ENCODE assay signal across 11 mouse cellular contexts in genomic region chr16:34657983-34658382, GRCm38 (mm10). TPM values are rescaled to one million over a fixed set of nuclear protein-coding genes. Genes with fewer than 3 reads are reported as not detected.
DNase-seq lines count a peak whose midpoint lies in the region; ATAC-seq and TF ChIP-seq lines count a peak whose summit lies in the region.
"Had no signal": no experiment of that assay in that cellular context is flagged by ENCODE, and none has a peak within 500 bp of the region (broad histone marks: within the 10 kb centered on the region; RNA-seq: fewer than 3 reads in every experiment).

No protein-coding gene starts in this region.

- H3K79me2 ChIP-seq in CH12.LX (replicated peaks; ENCODE audit: control insufficient read depth, extremely low read depth, insufficient read depth, poor library complexity, severe bottlenecking) = no peaks in the 10 kb centered on the region

- no peak for TF ChIP-seq EP300 in CH12.LX (IDR thresholded peaks at IDR 0.05; ENCODE audit: low read length)

- ATAC-seq in heart, embryonic 11.5 days (replicated peaks; ENCODE audit: insufficient number of reproducible peaks, low FRiP score, low TSS enrichment) = no peak
- ATAC-seq in forebrain, embryonic 16.5 days = peak; percentile 26; the same call in 1 of the 2 replicates
- no peak for ATAC-seq in liver, embryonic 13.5 days (ENCODE audit: low read depth)

- dilution Hi-C loops in CH12.LX (cut with MboI; ENCODE audit: extremely low pct_ligation_motif_present, extremely low pct_unique_long_range_greater_than_20kb, low sequenced_read_pairs) = no loop called here

- peak overlapping the region; percentile 34 for H3K4me3 ChIP-seq in heart, embryonic 11.5 days (ENCODE audit: low read depth, low read length)
- no peak overlapping the region for H3K4me3 ChIP-seq in CH12.LX (replicated peaks in 1 of 3; ENCODE audit: low read depth in 2 of 3, low read length in 2 of 3, poor library complexity in 1 of 3)
- H3K4me3 ChIP-seq in forebrain, embryonic 16.5 days (replicated peaks; ENCODE audit: low read length) = peak overlapping the region; percentile 35
- H3K4me3 ChIP-seq in liver, embryonic 13.5 days (replicated peaks) = peak overlapping the region; percentile 39
- H3K4me3 ChIP-seq: myocyte had no signal

- peak overlapping the region; percentile 1; the same call in 1 of the 2 replicates for H3K9ac ChIP-seq in heart, embryonic 11.5 days (ENCODE audit: low read depth, low read length)
- H3K9ac ChIP-seq in CH12.LX (ENCODE audit: insufficient read depth, low read depth) = no peak overlapping the region
- no peak overlapping the region for H3K9ac ChIP-seq in forebrain, embryonic 16.5 days (replicated peaks; ENCODE audit: low read depth, low read length)
- H3K9ac ChIP-seq in liver, embryonic 13.5 days = no peak overlapping the region

- no peak for TF ChIP-seq RAD21 in CH12.LX (IDR thresholded peaks at IDR 0.05; ENCODE audit: low read depth, low read length)

- in situ Hi-C loops in CH12.LX (cut with MboI; ENCODE audit: low pct_ligation_motif_present, low pct_unique_long_range_greater_than_20kb, low sequenced_read_pairs) = no loop called here

- no peaks in the 10 kb centered on the region for H3K4me1 ChIP-seq in heart, embryonic 11.5 days (ENCODE audit: control insufficient read depth, insufficient read depth, low read length)
- no peaks in the 10 kb centered on the region for H3K4me1 ChIP-seq in CH12.LX (ENCODE audit: control insufficient read depth in 1 of 2, insufficient read depth in 2 of 2)
- peaks cover 8% of the 10 kb centered on the region for H3K4me1 ChIP-seq in forebrain, embryonic 16.5 days (replicated peaks; ENCODE audit: control insufficient read depth, insufficient read depth, low read length)
- H3K4me1 ChIP-seq in liver, embryonic 13.5 days (replicated peaks) = peaks cover 5% of the 10 kb centered on the region; the same call in 1 of the 2 replicates

- H3K36me3 ChIP-seq in heart, embryonic 11.5 days (ENCODE audit: control insufficient read depth, insufficient read depth, low read length) = no peaks in the 10 kb centered on the region
- H3K36me3 ChIP-seq in CH12.LX (replicated peaks in 1 of 2; ENCODE audit: control insufficient read depth in 1 of 2, insufficient read depth in 1 of 2, low read length in 1 of 2) = no peaks in the 10 kb centered on the region
- H3K36me3 ChIP-seq in forebrain, embryonic 16.5 days (ENCODE audit: control insufficient read depth, insufficient read depth) = no peaks in the 10 kb centered on the region
- H3K36me3 ChIP-seq in liver, embryonic 13.5 days = no peaks in the 10 kb centered on the region

- no peaks in the 10 kb centered on the region for H3K9me3 ChIP-seq in heart, embryonic 11.5 days (replicated peaks; ENCODE audit: control insufficient read depth, low read length)
- no peaks in the 10 kb centered on the region for H3K9me3 ChIP-seq in CH12.LX (replicated peaks; ENCODE audit: low read length)
- no peaks in the 10 kb centered on the region for H3K9me3 ChIP-seq in forebrain, embryonic 16.5 days (ENCODE audit: control insufficient read depth, low read length)
- H3K9me3 ChIP-seq in liver, embryonic 13.5 days (replicated peaks) = no peaks in the 10 kb centered on the region

- no peaks in the 10 kb centered on the region for H3K27me3 ChIP-seq in heart, embryonic 11.5 days (ENCODE audit: control insufficient read depth, insufficient read depth, low read length)
- peaks cover 62% of the 10 kb centered on the region for H3K27me3 ChIP-seq in CH12.LX (replicated peaks)
- no peaks in the 10 kb centered on the region for H3K27me3 ChIP-seq in forebrain, embryonic 16.5 days (replicated peaks; ENCODE audit: control insufficient read depth, insufficient read depth, low read length)
- H3K27me3 ChIP-seq in liver, embryonic 13.5 days = no peaks in the 10 kb centered on the region

- 30% methylated on average over 5 of the region's 5 CpGs for WGBS in heart, embryonic 11.5 days (ENCODE audit: insufficient replicate concordance)
- 20% methylated on average over 5 of the region's 5 CpGs for WGBS in forebrain, embryonic 16.5 days
- WGBS in liver, embryonic 13.5 days (ENCODE audit: insufficient replicate concordance) = 30% methylated on average over 5 of the region's 5 CpGs

- H3K27ac ChIP-seq in heart, embryonic 11.5 days (ENCODE audit: low read depth, low read length) = no peak overlapping the region
- H3K27ac ChIP-seq in CH12.LX (ENCODE audit: insufficient read depth, low read depth) = no peak overlapping the region
- no peak overlapping the region for H3K27ac ChIP-seq in forebrain, embryonic 16.5 days (ENCODE audit: low read length)
- H3K27ac ChIP-seq in liver, embryonic 13.5 days = no peak overlapping the region

- no peak for TF ChIP-seq CTCF in CH12.LX (conservative IDR thresholded peaks at IDR 0.05 in 1 of 2, IDR thresholded peaks at IDR 0.05 in 1 of 2; ENCODE audit: low read depth in 2 of 2, low read length in 2 of 2)

- DNase-seq in heart, adult 8-10 months (ENCODE audit: low spot score) = no peak
- DNase-seq in CH12.LX (ENCODE audit: extremely low read depth) = no peak
- DNase-seq in liver, embryonic 13.5 days = no peak
- no peak for DNase-seq in cerebellum, postnatal 14 days
- no peak for DNase-seq in cerebellum, postnatal 36 days
- DNase-seq in yolk sac, embryonic 10.5 days (ENCODE audit: low spot score) = no peak

- H3K4me2 ChIP-seq in heart, embryonic 11.5 days = peak overlapping the region; percentile 53
- H3K4me2 ChIP-seq in CH12.LX (ENCODE audit: insufficient read depth, low read depth, poor library complexity, severe bottlenecking) = peak overlapping the region; percentile 59
- peak overlapping the region; percentile 54 for H3K4me2 ChIP-seq in forebrain, embryonic 16.5 days (ENCODE audit: low read length)
- peak overlapping the region; percentile 62 for H3K4me2 ChIP-seq in liver, embryonic 13.5 days

- no peak for TF ChIP-seq POLR2A in CH12.LX (IDR thresholded peaks at IDR 0.05; ENCODE audit: low read depth, low read length)

TF ChIP-seq in CH12.LX, 34 proteins besides CTCF, POLR2A, EP300 and RAD21:
- TF ChIP-seq USF1 (IDR thresholded peaks at IDR 0.05; ENCODE audit: low read depth, low read length) (no peak), JUND (conservative IDR thresholded peaks at IDR 0.05; ENCODE audit: low read depth, low read length) (no peak), PAX5 (IDR thresholded peaks at IDR 0.05; ENCODE audit: low read length) (no peak), MEF2A (IDR thresholded peaks at IDR 0.05; ENCODE audit: borderline replicate concordance, low read depth, low read length) (no peak), MAX (IDR thresholded peaks at IDR 0.05; ENCODE audit: low read length) (no peak), USF2 (conservative IDR thresholded peaks at IDR 0.05; ENCODE audit: low read depth, low read length) (no peak), SMC3 (IDR thresholded peaks at IDR 0.05; ENCODE audit: low read depth, low read length) (no peak), ELF1 (IDR thresholded peaks at IDR 0.05; ENCODE audit: low read depth, low read length) (no peak), TBP (conservative IDR thresholded peaks at IDR 0.05; ENCODE audit: low read depth, low read length) (no peak), MXI1 (IDR thresholded peaks at IDR 0.05; ENCODE audit: low read depth, low read length) (no peak), CHD2 (IDR thresholded peaks at IDR 0.05; ENCODE audit: low read length) (no peak), JUN (IDR thresholded peaks at IDR 0.05; ENCODE audit: insufficient read depth, low read depth, low read length) (no peak), RCOR1 (conservative IDR thresholded peaks at IDR 0.05; ENCODE audit: low read depth, low read length) (no peak), ZMIZ1 (IDR thresholded peaks at IDR 0.05; ENCODE audit: low read depth, low read length) (no peak), MAFK (IDR thresholded peaks at IDR 0.05; ENCODE audit: insufficient replicate concordance, low read length) (no peak), NRF1 (IDR thresholded peaks at IDR 0.05; ENCODE audit: low read depth, low read length) (no peak), MAZ (IDR thresholded peaks at IDR 0.05; ENCODE audit: low read depth, low read length) (no peak), ZKSCAN1 (IDR thresholded peaks at IDR 0.05; ENCODE audit: borderline replicate concordance, low read depth, low read length) (no peak), HCFC1 (IDR thresholded peaks at IDR 0.05; ENCODE audit: low read depth, low read length) (no peak)

RNA-seq across cellular contexts. Expression of gene Ropn1, which starts 8.3 kb away (rescaled TPM):
- 0.44 and 0.56 TPM in 2 replicates for polyA plus RNA-seq in heart, embryonic 11.5 days (2014; fragmentation: Nextera tagmentation; extraction: Ambion mirVana)
- not detected for total RNA-seq in heart, adult 8-10 months (2022)
- total RNA-seq in CH12.LX (2012; rRNA removed) (not detected in 2 replicates), CH12.LX (2014; rRNA removed) (not detected in 2 replicates)
- polyA plus RNA-seq in CH12.LX (2012; ENCODE audit: insufficient read length, low read depth) = not detected in 2 replicates
- polyA plus RNA-seq in forebrain, embryonic 16.5 days (2015; fragmentation: Nextera tagmentation; extraction: Ambion mirVana) = not detected in 2 replicates
- not detected in 2 replicates for polyA plus RNA-seq in liver, embryonic 13.5 days (2015; fragmentation: Nextera tagmentation; extraction: Ambion mirVana)
- polyA plus RNA-seq: C2C12; large intestine, adult 2 months; myocyte had no signal

RNA-seq across cellular contexts. Expression of gene Ccdc14, which starts 32.4 kb away (rescaled TPM):
- polyA plus RNA-seq in heart, embryonic 11.5 days (2014; fragmentation: Nextera tagmentation; extraction: Ambion mirVana) = 9.4 and 9.5 TPM in 2 replicates
- total RNA-seq in heart, adult 8-10 months (2022) = 1 to 10 TPM; 1.9 to 3.1 (median 2.4) TPM
- total RNA-seq in CH12.LX (2012; rRNA removed) (11.6 and 12.8 TPM in 2 replicates), CH12.LX (2014; rRNA removed) (18.5 and 20.7 TPM in 2 replicates)
- 17.9 and 18.9 TPM in 2 replicates for polyA plus RNA-seq in CH12.LX (2012; ENCODE audit: insufficient read length, low read depth)
- polyA plus RNA-seq in forebrain, embryonic 16.5 days (2015; fragmentation: Nextera tagmentation; extraction: Ambion mirVana) = 5.2 and 5.6 TPM in 2 replicates
- polyA plus RNA-seq in liver, embryonic 13.5 days (2015; fragmentation: Nextera tagmentation; extraction: Ambion mirVana) = 2.7 and 3.3 TPM in 2 replicates

Comparison
In these comparisons a context has a peak if more than half of its experiments do, and no peak if none do; other contexts are left out.
1. H3K4me3 ChIP-seq: peak in heart, embryonic 11.5 days (single experiment), forebrain, embryonic 16.5 days (single experiment) and liver, embryonic 13.5 days (single experiment); none in CH12.LX (0 of 3).
2. Peak in every context shown above with its lines, with median percentiles within 50 percentile points of each other: H3K4me2 ChIP-seq.